Mouse (Mus musculus) kidney, postnatal 0 days (tissue): ENCODE results near the gene 9130019O22Rik. TPM values are rescaled to one million over a fixed set of nuclear protein-coding genes. Genes with fewer than 3 reads are reported as not detected.
"Not testable (repeated sequence)": the region's sequence is repeated elsewhere in the genome, so short reads cannot be mapped to it uniquely, and the experiment has no call there.

Source experiments
- ATAC-seq: fragments of 200-750 bp; cut with Nextera tagmentation; replicated peaks from 2 replicates; pipeline ENCODE4 v1.8.0; 2017; ENCODE audit warnings: low read depth, moderate number of reproducible peaks, moderate TSS enrichment, moderate library complexity; ENCODE audit not compliant: low FRiP score
- DNase-seq: peaks from one replicate; pipeline ENCODE4 v3.0.0-alpha.2; 2016; ENCODE audit warnings: low spot score
- H3K27ac ChIP-seq: fragments of 300-500 bp; sonication (generic); 2 replicates; pipeline ENCODE4 v1.5.1; 2014; ENCODE audit warnings: mild to moderate bottlenecking
- H3K27me3 ChIP-seq: fragments of 300-500 bp; sonication (generic); 2 replicates; pipeline ENCODE4 v1.6.1; 2014; ENCODE audit warnings: low read length, mixed read lengths; ENCODE audit not compliant: insufficient read depth
- H3K36me3 ChIP-seq: fragments of 300-500 bp; sonication (generic); 2 replicates; pipeline ENCODE4 v1.6.1; 2014; ENCODE audit warnings: low read length, mixed read lengths; ENCODE audit not compliant: insufficient read depth
- H3K4me1 ChIP-seq: fragments of 300-500 bp; sonication (generic); replicated peaks from 2 replicates; pipeline ENCODE4 v1.6.1; 2014; ENCODE audit warnings: antibody characterized with exemption, low read length, mixed read lengths; ENCODE audit not compliant: insufficient read depth
- H3K4me2 ChIP-seq: fragments of 300-500 bp; sonication (generic); 2 replicates; pipeline ENCODE4 v1.6.1; 2014; ENCODE audit warnings: mild to moderate bottlenecking, low read length, moderate library complexity, mixed read lengths
- H3K4me3 ChIP-seq: fragments of 300-500 bp; sonication (generic); replicated peaks from 2 replicates; pipeline ENCODE4 v1.5.1; 2014; ENCODE audit warnings: low read depth, low read length
- H3K9ac ChIP-seq: fragments of 300-500 bp; sonication (generic); 2 replicates; pipeline ENCODE4 v1.6.1; 2014; ENCODE audit warnings: low read depth, low read length
- H3K9me3 ChIP-seq: fragments of 300-500 bp; sonication (generic); replicated peaks from 2 replicates; pipeline ENCODE4 v1.6.1; 2016; ENCODE audit warnings: low read length, inconsistent platforms, mixed read lengths
- CTCF ChIP-seq: IDR thresholded peaks from 2 replicates; pipeline ENCODE4 v1.5.1; 2016; ENCODE audit warnings: antibody characterized with exemption, low read depth, mild to moderate bottlenecking, moderate library complexity
- WGBS: fragments of 180-500 bp; shearing (Covaris S2); extraction: QIAGEN DNeasy Blood & Tissue Kit; methylation state at CpG from one replicate; pipeline ENCODE4 v1.1.7; 2014; 5-methylcytosine and 5-hydroxymethylcytosine counted together
- polyA plus RNA-seq: library from polyadenylated mRNA; unstranded; fragments of >200 nt; fragmentation: Nextera tagmentation; extraction: Ambion mirVana; gene quantifications from 2 replicates; pipeline ENCODE4 v1.2.1, GENCODE M21; 2015

The 9130019O22Rik gene
- polyA plus RNA-seq, 1 experiment from 2014 or later: 4.8 TPM

- under 1% methylated on average over 24 of the region's 24 CpGs for WGBS
- H3K36me3 ChIP-seq: no peaks in the 10 kb centered on the region
- peak overlapping the region; percentile 31 for H3K4me3 ChIP-seq
- peak overlapping the region; percentile 75 for H3K4me2 ChIP-seq
- peak overlapping the region; percentile 10; the same call in 1 of the 2 replicates for H3K27ac ChIP-seq
- H3K9me3 ChIP-seq: no peaks in the 10 kb centered on the region
- H3K9ac ChIP-seq: peak overlapping the region; percentile 54
- no peak for TF ChIP-seq CTCF
- ATAC-seq (peak; percentile 44), DNase-seq (no peak)
- no peaks in the 10 kb centered on the region for H3K27me3 ChIP-seq
- peaks cover 6% of the 10 kb centered on the region; the same call in 1 of the 2 replicates for H3K4me1 ChIP-seq
Measured at GRCm38 (mm10) chr7:127363475-127363921, 23.5 kb downstream of the 9130019O22Rik start.

- TF ChIP-seq CTCF: peak; percentile 90
- H3K4me2 ChIP-seq: peak overlapping the region; percentile 38
- DNase-seq: peak; percentile 92
- not testable (repeated sequence) for H3K27ac ChIP-seq, ATAC-seq, H3K36me3 ChIP-seq, H3K4me3 ChIP-seq, H3K27me3 ChIP-seq, H3K4me1 ChIP-seq, H3K9me3 ChIP-seq, H3K9ac ChIP-seq
- 20% methylated on average over 13 of the region's 13 CpGs for WGBS
Measured at GRCm38 (mm10) chr7:127362418-127362817, 24.5 kb downstream of the 9130019O22Rik start.

GRCm38 (mm10) chr7:127361449-127361848 lies 25.5 kb downstream of the 9130019O22Rik start:
- Histone ChIP-seq H3K9ac (no peak overlapping the region), H3K27ac (no peak overlapping the region), H3K4me3 (no peak overlapping the region), H3K4me2 (no peak overlapping the region), H3K36me3 (no peaks in the 10 kb centered on the region), H3K9me3 (no peaks in the 10 kb centered on the region), H3K4me1 (peaks cover 6% of the 10 kb centered on the region; the same call in 1 of the 2 replicates), H3K27me3 (no peaks in the 10 kb centered on the region)
- TF ChIP-seq CTCF: no peak
- DNase-seq (no peak), ATAC-seq (peak; percentile 80)
- 25% methylated on average over 13 of the region's 13 CpGs for WGBS

GRCm38 (mm10) chr7:127360265-127360664 lies 26.7 kb downstream of the 9130019O22Rik start:
- no peaks in the 10 kb centered on the region for H3K36me3 ChIP-seq
- TF ChIP-seq CTCF: no peak
- no peaks in the 10 kb centered on the region for H3K27me3 ChIP-seq
- ATAC-seq (no peak), DNase-seq (no peak)
- peaks cover 6% of the 10 kb centered on the region; the same call in 1 of the 2 replicates for H3K4me1 ChIP-seq
- no peak overlapping the region for H3K27ac ChIP-seq
- WGBS: 76% methylated on average over 4 of the region's 4 CpGs
- no peak overlapping the region for H3K4me2 ChIP-seq
- no peak overlapping the region for H3K4me3 ChIP-seq
- H3K9me3 ChIP-seq: no peaks in the 10 kb centered on the region
- no peak overlapping the region for H3K9ac ChIP-seq

- ATAC-seq (no peak), DNase-seq (no peak)
- 73% methylated on average over 4 of the region's 4 CpGs for whole genome bisulfite sequencing
- Histone ChIP-seq H3K4me3 (no peak overlapping the region), H3K27me3 (no peaks in the 10 kb centered on the region), H3K27ac (no peak overlapping the region), H3K9ac (no peak overlapping the region), H3K4me1 (peaks cover 3% of the 10 kb centered on the region; the same call in 1 of the 2 replicates), H3K36me3 (no peaks in the 10 kb centered on the region), H3K4me2 (no peak overlapping the region), H3K9me3 (no peaks in the 10 kb centered on the region)
- TF ChIP-seq CTCF: no peak
Measured at GRCm38 (mm10) chr7:127358472-127358871, 28.5 kb downstream of the 9130019O22Rik start.

- Histone ChIP-seq H3K4me3 (no peak overlapping the region), H3K4me2 (no peak overlapping the region), H3K9ac (no peak overlapping the region), H3K27ac (no peak overlapping the region), H3K9me3 (no peaks in the 10 kb centered on the region), H3K36me3 (no peaks in the 10 kb centered on the region), H3K4me1 (no peaks in the 10 kb centered on the region), H3K27me3 (no peaks in the 10 kb centered on the region)
- DNase-seq (no peak), ATAC-seq (no peak)
- no peak for TF ChIP-seq CTCF
- 63% methylated on average over 2 of the region's 2 CpGs for whole genome bisulfite sequencing
Measured at GRCm38 (mm10) chr7:127357871-127358270, 29.1 kb downstream of the 9130019O22Rik start.

- DNase-seq (no peak), ATAC-seq (no peak)
- Histone ChIP-seq H3K4me3 (no peak overlapping the region), H3K4me1 (no peaks in the 10 kb centered on the region), H3K9me3 (no peaks in the 10 kb centered on the region), H3K36me3 (no peaks in the 10 kb centered on the region), H3K4me2 (no peak overlapping the region), H3K27me3 (no peaks in the 10 kb centered on the region), H3K9ac (no peak overlapping the region), H3K27ac (no peak overlapping the region)
- 69% methylated on average over 3 of the region's 3 CpGs for WGBS
- TF ChIP-seq CTCF: no peak
Measured at GRCm38 (mm10) chr7:127355796-127356195, 31.2 kb downstream of the 9130019O22Rik start.
